Mouse (Mus musculus): ENCODE results near the gene Prmt2.

GRCm38 (mm10) chr10:76245106-76245505, 7.4 kb upstream of the Prmt2 start:
- no peak for TF ChIP-seq CTCF (IDR thresholded peaks at IDR 0.05; ENCODE audit: control insufficient read depth, insufficient read depth, insufficient replicate concordance, low read depth, low read length)
- no peak for TF ChIP-seq POLR2A (IDR thresholded peaks at IDR 0.05; ENCODE audit: control insufficient read depth, low read depth, low read length)
